Mouse (Mus musculus): ENCODE results near the gene Lmtk2. TPM values are rescaled to one million over a fixed set of nuclear protein-coding genes. Genes with fewer than 3 reads are reported as not detected.

The Lmtk2 gene
- polyA plus RNA-seq, 1 experiment from 2014 or later = 4.1 TPM

GRCm38 (mm10) chr5:144084271-144084670, 16.0 kb upstream of the Lmtk2 start:
- no peak overlapping the region for H3K27ac ChIP-seq (replicated peaks)
- no peaks in the 10 kb centered on the region for H3K36me3 ChIP-seq
- no peaks in the 10 kb centered on the region for H3K27me3 ChIP-seq (replicated peaks)
- no peak overlapping the region for H3K9ac ChIP-seq
- WGBS = 52% methylated on average over 4 of the region's 4 CpGs
- no peak for ATAC-seq (ENCODE audit: extremely low read depth, insufficient number of reproducible peaks, low FRiP score, low TSS enrichment)
- no peaks in the 10 kb centered on the region for H3K9me3 ChIP-seq
- no peaks in the 10 kb centered on the region for H3K4me1 ChIP-seq
- H3K4me3 ChIP-seq = no peak overlapping the region
- H3K4me2 ChIP-seq = no peak overlapping the region

DNA sequence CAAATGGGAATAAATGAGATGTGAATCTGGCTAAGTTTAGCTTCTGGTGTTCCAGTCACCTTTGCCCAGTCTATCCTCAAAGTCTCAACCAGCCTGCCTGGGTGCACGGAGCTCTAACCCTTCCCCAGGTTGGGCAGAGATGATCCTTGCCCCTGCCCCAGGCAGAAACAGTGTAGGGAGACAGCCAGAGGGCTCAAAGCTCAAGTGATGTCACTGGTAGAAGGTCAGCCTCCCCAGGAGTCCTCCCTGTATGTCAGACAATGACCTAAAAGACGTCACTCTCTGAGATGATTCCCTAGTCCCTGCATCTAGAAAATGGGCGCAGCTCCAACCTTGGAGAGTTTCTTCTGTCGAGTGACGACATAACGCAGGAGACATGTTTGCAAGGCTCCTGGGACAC, 14.5 kb upstream of the Lmtk2 start:
- no peaks in the 10 kb centered on the region for H3K9me3 ChIP-seq
- no peaks in the 10 kb centered on the region for H3K27me3 ChIP-seq (replicated peaks)
- no peak overlapping the region for H3K4me3 ChIP-seq
- no peak for ATAC-seq (ENCODE audit: extremely low read depth, insufficient number of reproducible peaks, low FRiP score, low TSS enrichment)
- no peak overlapping the region for H3K9ac ChIP-seq
- WGBS = 65% methylated on average over 6 of the region's 6 CpGs
- no peaks in the 10 kb centered on the region for H3K4me1 ChIP-seq
- H3K36me3 ChIP-seq = no peaks in the 10 kb centered on the region
- H3K27ac ChIP-seq (replicated peaks) = no peak overlapping the region
- H3K4me2 ChIP-seq = no peak overlapping the region

GRCm38 (mm10) chr5:144086494-144086893, 13.7 kb upstream of the Lmtk2 start:
- H3K9me3 ChIP-seq = no peaks in the 10 kb centered on the region
- H3K27me3 ChIP-seq (replicated peaks) = no peaks in the 10 kb centered on the region
- H3K4me2 ChIP-seq = no peak overlapping the region
- WGBS = 61% methylated on average over 2 of the region's 2 CpGs
- H3K4me1 ChIP-seq = no peaks in the 10 kb centered on the region
- H3K27ac ChIP-seq (replicated peaks) = no peak overlapping the region
- no peak overlapping the region for H3K9ac ChIP-seq
- ATAC-seq (ENCODE audit: extremely low read depth, insufficient number of reproducible peaks, low FRiP score, low TSS enrichment) = no peak
- no peaks in the 10 kb centered on the region for H3K36me3 ChIP-seq
- no peak overlapping the region for H3K4me3 ChIP-seq

DNA sequence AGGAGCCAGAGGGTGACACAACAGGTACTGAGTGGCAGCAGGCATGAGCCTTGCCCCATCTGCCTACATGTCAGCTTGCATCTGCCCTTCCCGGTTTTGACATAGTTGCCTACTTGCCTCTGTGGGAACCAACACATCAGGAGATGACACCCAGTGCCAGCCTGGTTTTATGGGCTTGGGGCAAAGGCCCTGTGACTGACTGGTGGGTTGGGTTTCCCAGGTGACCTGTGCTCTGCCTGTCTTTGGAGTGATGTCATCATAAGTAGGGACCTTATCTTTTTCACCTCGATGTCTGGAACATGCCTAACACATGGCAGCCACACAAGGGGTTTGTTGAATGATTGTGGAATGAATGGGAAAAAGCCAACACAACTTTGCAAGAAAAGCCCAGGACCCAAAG, 11.9 kb upstream of the Lmtk2 start:
- Histone ChIP-seq H3K9me3 (no peaks in the 10 kb centered on the region), H3K27me3 (replicated peaks) (no peaks in the 10 kb centered on the region), H3K36me3 (no peaks in the 10 kb centered on the region), H3K4me2 (no peak overlapping the region), H3K4me3 (no peak overlapping the region), H3K27ac (replicated peaks) (no peak overlapping the region), H3K4me1 (no peaks in the 10 kb centered on the region), H3K9ac (no peak overlapping the region)
- WGBS = 64% methylated on average over 2 of the region's 2 CpGs
- ATAC-seq (ENCODE audit: extremely low read depth, insufficient number of reproducible peaks, low FRiP score, low TSS enrichment) = no peak

GRCm38 (mm10) chr5:144095461-144095970, 4.7 kb upstream of the Lmtk2 start:
- Histone ChIP-seq H3K9me3 (no peaks in the 10 kb centered on the region), H3K27me3 (replicated peaks) (peaks cover 26% of the 10 kb centered on the region), H3K4me1 (no peaks in the 10 kb centered on the region), H3K27ac (replicated peaks) (no peak overlapping the region), H3K9ac (no peak overlapping the region), H3K4me3 (no peak overlapping the region), H3K36me3 (no peaks in the 10 kb centered on the region), H3K4me2 (no peak overlapping the region)
- no peak for ATAC-seq (ENCODE audit: extremely low read depth, insufficient number of reproducible peaks, low FRiP score, low TSS enrichment)
- 65% methylated on average over 6 of the region's 6 CpGs for WGBS

- WGBS = 56% methylated on average over 16 of the region's 16 CpGs
- no peak overlapping the region for H3K9ac ChIP-seq
- H3K9me3 ChIP-seq = no peaks in the 10 kb centered on the region
These were observed 2.2 kb upstream of the Lmtk2 start for GRCm38 (mm10) chr5:144097902-144098639.

GRCm38 (mm10) chr5:144098640-144098929, 1.7 kb upstream of the Lmtk2 start:
- Histone ChIP-seq H3K4me2 (no peak overlapping the region), H3K27me3 (replicated peaks) (peaks cover 26% of the 10 kb centered on the region), H3K4me3 (no peak overlapping the region), H3K9ac (no peak overlapping the region), H3K27ac (replicated peaks) (no peak overlapping the region), H3K9me3 (no peaks in the 10 kb centered on the region), H3K4me1 (peaks cover 17% of the 10 kb centered on the region), H3K36me3 (no peaks in the 10 kb centered on the region)
- 29% methylated on average over 8 of the region's 8 CpGs for WGBS
- no peak for ATAC-seq (ENCODE audit: extremely low read depth, insufficient number of reproducible peaks, low FRiP score, low TSS enrichment)

More at GRCm38 (mm10) chr5:144097902-144098639, 2.2 kb upstream of the Lmtk2 start:
- no peak overlapping the region for H3K4me2 ChIP-seq
- H3K4me3 ChIP-seq = no peak overlapping the region
- H3K27me3 ChIP-seq (replicated peaks) = peaks cover 26% of the 10 kb centered on the region
- no peaks in the 10 kb centered on the region for H3K36me3 ChIP-seq
- ATAC-seq (ENCODE audit: extremely low read depth, insufficient number of reproducible peaks, low FRiP score, low TSS enrichment) = no peak
- no peak overlapping the region for H3K27ac ChIP-seq (replicated peaks)
- peaks cover 14% of the 10 kb centered on the region for H3K4me1 ChIP-seq

DNA sequence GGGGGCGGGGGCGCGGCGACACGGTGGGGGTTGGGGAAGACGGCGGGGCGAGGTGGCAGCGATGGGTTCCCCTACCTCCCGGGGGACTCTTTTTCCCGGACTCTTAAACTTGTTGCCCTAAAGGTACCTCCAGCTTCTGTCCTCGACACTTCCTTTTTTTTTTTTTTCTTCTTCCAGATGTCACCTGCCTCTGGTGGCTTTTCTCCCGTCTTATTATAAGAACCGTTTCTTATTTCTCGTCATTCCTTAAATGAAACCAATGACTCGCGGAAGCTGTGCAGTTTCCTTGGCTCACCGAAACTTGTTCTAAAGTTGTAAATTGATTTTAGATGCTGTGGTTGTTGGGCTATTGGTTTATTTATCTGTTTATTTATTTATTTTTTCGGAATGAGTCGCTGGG, 712 bp downstream of the Lmtk2 start:
- no peaks in the 10 kb centered on the region for H3K36me3 ChIP-seq
- H3K4me3 ChIP-seq = peak overlapping the region; percentile 100
- peak overlapping the region; percentile 84; the same call in 1 of the 2 replicates for H3K27ac ChIP-seq (replicated peaks)
- H3K4me1 ChIP-seq = peaks cover 36% of the 10 kb centered on the region
- H3K9ac ChIP-seq = peak overlapping the region; percentile 98
- 2% methylated on average over 20 of the region's 20 CpGs for WGBS
- H3K4me2 ChIP-seq = peak overlapping the region; percentile 82
- no peak for ATAC-seq (ENCODE audit: extremely low read depth, insufficient number of reproducible peaks, low FRiP score, low TSS enrichment)
- H3K9me3 ChIP-seq = no peaks in the 10 kb centered on the region
- peaks cover 26% of the 10 kb centered on the region for H3K27me3 ChIP-seq (replicated peaks)

- Histone ChIP-seq H3K27me3 (replicated peaks) (no peaks in the 10 kb centered on the region), H3K4me2 (peak overlapping the region; percentile 44), H3K4me1 (peaks cover 41% of the 10 kb centered on the region), H3K4me3 (no peak overlapping the region), H3K9me3 (no peaks in the 10 kb centered on the region), H3K36me3 (no peaks in the 10 kb centered on the region), H3K27ac (replicated peaks) (peak overlapping the region; percentile 81), H3K9ac (no peak overlapping the region; the same call in 1 of the 2 replicates)
- ATAC-seq (ENCODE audit: extremely low read depth, insufficient number of reproducible peaks, low FRiP score, low TSS enrichment) = no peak
- WGBS = 22% methylated on average over 9 of the region's 9 CpGs
These were observed 4.8 kb downstream of the Lmtk2 start for GRCm38 (mm10) chr5:144105070-144105469.

DNA sequence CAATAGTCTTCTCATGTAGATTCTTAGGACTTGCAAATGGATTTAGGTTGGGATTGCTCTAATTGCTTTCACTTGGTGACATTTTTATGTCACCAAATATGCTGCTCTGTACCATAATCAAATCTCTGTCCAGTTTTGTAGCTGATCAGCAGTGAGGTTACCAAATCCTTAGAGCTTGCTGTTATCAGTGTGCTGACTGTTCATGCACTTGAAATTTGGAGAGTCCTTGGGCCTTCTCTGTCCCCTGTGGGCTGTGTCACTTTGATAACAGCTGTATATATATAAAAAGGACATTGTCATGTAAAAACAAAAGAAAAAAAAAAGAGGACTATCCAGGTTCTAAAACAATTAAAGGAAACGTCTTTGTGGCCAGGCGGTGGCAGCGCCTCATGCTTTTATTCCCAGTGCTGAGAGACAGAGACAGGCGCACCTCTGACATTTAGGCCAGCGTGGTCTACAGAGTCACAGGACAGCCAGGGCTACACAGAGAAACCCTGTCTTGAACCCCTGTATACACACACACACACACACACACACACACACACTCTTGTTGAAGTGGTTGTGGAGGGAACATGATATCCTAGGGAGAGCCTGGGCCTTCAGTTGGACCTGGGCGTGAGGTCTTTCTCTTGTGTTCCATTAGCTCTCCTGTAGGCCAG, 5.4 kb downstream of the Lmtk2 start:
- no peak overlapping the region for H3K9ac ChIP-seq
- H3K4me3 ChIP-seq = no peak overlapping the region
- peak overlapping the region; percentile 44 for H3K4me2 ChIP-seq

DNA sequence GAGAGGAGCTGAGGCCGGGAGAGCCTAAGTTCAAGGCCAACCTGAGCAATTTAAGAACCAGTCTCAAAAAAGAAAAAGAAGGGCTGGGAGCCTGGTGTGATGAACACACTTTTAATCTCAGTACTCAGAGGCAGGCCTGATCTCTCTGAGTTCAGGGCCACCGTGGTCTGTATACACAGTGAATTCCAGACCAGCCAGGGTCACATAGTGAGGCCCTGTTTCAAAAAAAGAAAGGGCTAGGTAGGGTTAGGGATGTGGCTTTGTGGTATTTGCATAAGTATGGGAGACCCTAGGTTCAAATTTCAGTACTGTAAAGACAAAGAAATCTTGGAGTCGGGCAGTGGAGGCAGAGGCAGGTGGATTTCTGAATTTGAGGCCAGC, 5.9 kb downstream of the Lmtk2 start:
- Histone ChIP-seq H3K36me3 (no peaks in the 10 kb centered on the region; the same call in 1 of the 2 replicates), H3K27ac (replicated peaks) (peak overlapping the region; percentile 81), H3K4me3 (no peak overlapping the region), H3K4me2 (no peak overlapping the region), H3K4me1 (peaks cover 39% of the 10 kb centered on the region), H3K27me3 (replicated peaks) (no peaks in the 10 kb centered on the region), H3K9ac (no peak overlapping the region), H3K9me3 (no peaks in the 10 kb centered on the region)
- WGBS = 72% methylated on average over 3 of the region's 3 CpGs
- ATAC-seq (ENCODE audit: extremely low read depth, insufficient number of reproducible peaks, low FRiP score, low TSS enrichment) = no peak

More for the DNA sequence above, 5.4 kb downstream of the Lmtk2 start:
- no peak for ATAC-seq (ENCODE audit: extremely low read depth, insufficient number of reproducible peaks, low FRiP score, low TSS enrichment)
- WGBS = 61% methylated on average over 6 of the region's 6 CpGs
- Histone ChIP-seq H3K27me3 (replicated peaks) (no peaks in the 10 kb centered on the region), H3K4me1 (peaks cover 41% of the 10 kb centered on the region), H3K27ac (replicated peaks) (peak overlapping the region; percentile 81), H3K36me3 (no peaks in the 10 kb centered on the region), H3K9me3 (no peaks in the 10 kb centered on the region)

DNA sequence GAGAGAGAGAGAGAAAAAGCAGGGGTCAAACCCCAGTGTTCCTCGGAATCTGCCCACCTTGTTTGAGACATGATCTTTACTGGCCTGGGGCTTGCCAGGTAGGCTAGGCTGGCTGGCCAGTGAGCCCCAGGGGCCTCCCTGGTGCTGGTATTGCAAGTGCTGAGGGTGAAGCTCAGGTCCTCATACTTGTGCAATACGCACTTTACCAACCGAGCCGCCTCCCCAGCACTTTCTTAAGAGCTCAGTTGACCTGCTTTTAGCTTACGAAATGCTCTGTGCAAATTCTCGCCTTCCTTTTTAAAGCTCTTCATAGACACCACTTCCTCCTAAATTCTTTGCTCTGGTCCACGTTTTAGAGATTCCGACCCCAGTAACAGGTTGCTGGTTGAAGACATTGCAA, 9.0 kb downstream of the Lmtk2 start:
- H3K4me2 ChIP-seq = no peak overlapping the region
- no peak overlapping the region for H3K4me3 ChIP-seq
- no peak for ATAC-seq (ENCODE audit: extremely low read depth, insufficient number of reproducible peaks, low FRiP score, low TSS enrichment)
- WGBS = 87% methylated on average over 8 of the region's 8 CpGs
- no peaks in the 10 kb centered on the region for H3K9me3 ChIP-seq
- H3K27ac ChIP-seq (replicated peaks) = no peak overlapping the region
- no peak overlapping the region for H3K9ac ChIP-seq
- no peaks in the 10 kb centered on the region; the same call in 1 of the 2 replicates for H3K36me3 ChIP-seq
- H3K4me1 ChIP-seq = peaks cover 44% of the 10 kb centered on the region
- H3K27me3 ChIP-seq (replicated peaks) = no peaks in the 10 kb centered on the region
